Mouse (Mus musculus) heart, adult 2 months (tissue): ENCODE measurements around the gene Entpd6.

Experiments
- CTCF ChIP-seq: fragments of 200-600 bp; IDR thresholded peaks from 2 replicates; pipeline ENCODE4 v1.8.1; 2022; ENCODE audit warnings: antibody characterized with exemption, mild to moderate bottlenecking, moderate library complexity
- EP300 ChIP-seq: fragments of 200-500 bp; IDR thresholded peaks from 2 replicates; pipeline ENCODE4 v1.6.1; 2011; ENCODE audit warnings: low read depth, low read length, control low read depth; ENCODE audit not compliant: insufficient read depth
- POLR2A ChIP-seq: fragments of 200-500 bp; IDR thresholded peaks from 2 replicates; pipeline ENCODE4 v1.6.1; 2011; ENCODE audit warnings: mild to moderate bottlenecking, low read depth, low read length, control low read depth; ENCODE audit not compliant: insufficient read depth

GRCm38 (mm10) chr2:150808812-150809211 is 60.0 kb downstream of the Entpd6 start:
- no peak for TF ChIP-seq CTCF
- no peak for TF ChIP-seq POLR2A
- no peak for TF ChIP-seq EP300
